Mouse (Mus musculus) cerebellum, postnatal 36 days (tissue): ENCODE data around the gene Olfr1453.
"Not testable (repeated sequence)": the region's sequence is repeated elsewhere in the genome, so short reads cannot be mapped to it uniquely, and the experiment has no call there.

Experiments used
- DNase-seq, 2 experiments: peaks; one replicate each; pipeline ENCODE4 v3.0.0; 2021 to 2022; ENCODE audit warnings: mixed read lengths in 2 of 2

Gene Olfr1453

DNA sequence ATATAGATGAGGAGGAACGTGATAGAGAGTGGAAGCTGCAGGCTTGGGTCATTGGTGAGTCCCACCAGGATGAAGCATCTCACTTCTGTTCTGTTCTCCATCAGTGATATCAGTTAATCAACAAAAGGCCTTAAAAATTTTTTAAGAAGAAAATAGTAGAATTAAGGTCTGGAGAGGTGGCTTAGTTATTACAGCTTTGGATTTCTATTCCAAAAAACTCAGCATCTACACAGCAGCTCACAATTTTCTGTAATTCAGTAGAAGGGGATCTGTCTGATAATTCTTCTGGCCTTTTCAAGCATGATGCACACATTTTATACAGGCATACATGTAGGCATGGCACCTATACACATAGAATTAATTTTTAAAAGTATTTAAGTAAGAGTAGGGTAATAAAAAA is at the start of gene Olfr1453:
Olfr1453 (minus strand) TSS at position 101 of the 400 bp plus-strand sequence.
- DNase-seq: no peak

DNA sequence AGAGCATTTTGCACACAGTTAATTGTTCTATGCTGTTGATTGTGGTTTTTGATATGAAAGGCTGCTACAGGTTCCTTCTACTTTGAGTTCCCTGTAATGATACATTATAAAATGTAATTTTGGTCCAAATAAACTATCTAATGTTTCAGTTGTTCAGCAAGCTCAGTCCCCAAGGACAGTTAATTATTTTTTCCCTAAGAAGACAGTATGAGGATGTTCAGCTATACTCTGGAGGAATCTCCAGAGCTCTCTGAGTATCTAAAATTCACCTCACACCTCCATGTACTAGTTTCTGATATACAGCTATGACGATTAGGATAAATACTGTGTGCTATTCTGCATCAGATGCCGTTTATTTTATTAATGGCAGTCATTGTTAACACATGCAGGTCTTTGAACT is 32.2 kb upstream of the Olfr1453 start, which contains the start of gene Olfr1454:
Olfr1454 (plus strand) TSS at position 301 of the 400 bp plus-strand sequence.
- no peak for DNase-seq

DNA sequence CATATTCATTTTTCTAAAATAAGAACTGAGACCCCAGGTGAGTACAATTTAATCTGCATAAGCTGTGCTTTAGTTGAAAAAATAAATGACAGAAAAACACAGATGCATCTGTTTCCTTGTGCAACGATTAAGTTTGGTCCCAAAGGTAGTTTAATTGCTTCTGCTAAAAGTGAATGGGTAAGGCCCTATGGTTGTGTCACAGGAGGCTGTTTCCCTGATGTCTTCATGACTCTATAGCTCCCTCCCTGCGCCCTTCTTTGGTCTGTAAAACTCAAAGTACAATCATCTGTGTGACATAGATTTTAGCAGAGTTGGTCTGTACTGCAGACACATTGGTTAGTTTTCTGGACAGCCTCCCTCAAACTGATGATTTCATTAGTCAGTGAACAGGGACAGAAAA is 33.4 kb downstream of the Olfr1453 start, which contains the start of gene Olfr1451:
Olfr1451 (plus strand) TSS at position 301 of the 400 bp plus-strand sequence.
- DNase-seq: no peak

DNA sequence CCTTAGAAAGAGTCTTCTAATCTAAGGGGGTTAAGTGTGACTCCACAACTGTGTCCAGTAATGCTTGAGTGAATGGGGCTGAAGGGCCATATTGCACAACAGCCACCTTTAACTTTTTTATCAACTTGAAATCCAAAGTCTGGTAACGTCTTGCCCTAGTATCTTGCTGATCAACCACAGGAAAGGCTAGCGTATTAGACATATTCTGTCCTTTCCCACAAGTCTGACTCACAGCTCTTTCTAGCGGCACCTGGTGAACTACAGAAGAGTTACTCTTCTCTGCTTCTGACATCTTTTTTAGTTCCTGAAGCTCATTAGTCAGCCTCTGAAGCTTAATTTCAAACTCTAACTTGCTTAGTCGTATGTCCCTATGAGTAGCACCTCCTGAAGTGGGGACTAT is 35.8 kb downstream of the Olfr1453 start:
- not testable (repeated sequence) for DNase-seq
